Mouse (Mus musculus): ENCODE measurements at regions not wholly inside any gene's neighbourhood (a gene's known extent, or its start where the extent isn't known, plus 50 kb on each side); places are given as distances from the start of the nearest gene placed in this dataset.

- H3K4me1 ChIP-seq (ENCODE audit: insufficient read depth, low read length) = no peaks in the 10 kb centered on the region
- ATAC-seq (ENCODE audit: low FRiP score, low TSS enrichment) = no peak
- no peaks in the 10 kb centered on the region for H3K9me3 ChIP-seq (ENCODE audit: low read length)
- H3K27ac ChIP-seq (ENCODE audit: low read length) = no peak overlapping the region
- no peak overlapping the region for H3K4me3 ChIP-seq (ENCODE audit: low read length)
- H3K4me2 ChIP-seq (replicated peaks; ENCODE audit: low read depth, low read length) = no peak overlapping the region
- no peak overlapping the region for H3K9ac ChIP-seq (replicated peaks; ENCODE audit: low read length)
- no peaks in the 10 kb centered on the region for H3K36me3 ChIP-seq (ENCODE audit: insufficient read depth, low read length)
- H3K27me3 ChIP-seq (ENCODE audit: insufficient read depth, low read length) = no peaks in the 10 kb centered on the region
Observed at GRCm38 (mm10) chr9:116281654-116282053, 106.5 kb upstream of the Tgfbr2 start.

GRCm38 (mm10) chr9:116280146-116280545 is 105.0 kb upstream of the Tgfbr2 start:
- H3K4me3 ChIP-seq (ENCODE audit: low read length) = no peak overlapping the region
- H3K36me3 ChIP-seq (ENCODE audit: insufficient read depth, low read length) = no peaks in the 10 kb centered on the region
- no peaks in the 10 kb centered on the region for H3K4me1 ChIP-seq (ENCODE audit: insufficient read depth, low read length)
- no peak for ATAC-seq (ENCODE audit: low FRiP score, low TSS enrichment)
- H3K4me2 ChIP-seq (replicated peaks; ENCODE audit: low read depth, low read length) = no peak overlapping the region
- no peak overlapping the region for H3K27ac ChIP-seq (ENCODE audit: low read length)
- H3K9ac ChIP-seq (replicated peaks; ENCODE audit: low read length) = no peak overlapping the region
- no peaks in the 10 kb centered on the region for H3K9me3 ChIP-seq (ENCODE audit: low read length)
- H3K27me3 ChIP-seq (ENCODE audit: insufficient read depth, low read length) = no peaks in the 10 kb centered on the region
- WGBS = 89% methylated on average over 5 of the region's 5 CpGs

- Histone ChIP-seq H3K4me1 (ENCODE audit: insufficient read depth, low read length) (no peaks in the 10 kb centered on the region), H3K27ac (ENCODE audit: low read length) (no peak overlapping the region), H3K36me3 (ENCODE audit: insufficient read depth, low read length) (no peaks in the 10 kb centered on the region), H3K4me2 (replicated peaks; ENCODE audit: low read depth, low read length) (no peak overlapping the region), H3K4me3 (ENCODE audit: low read length) (no peak overlapping the region), H3K27me3 (ENCODE audit: insufficient read depth, low read length) (no peaks in the 10 kb centered on the region), H3K9ac (replicated peaks; ENCODE audit: low read length) (no peak overlapping the region), H3K9me3 (ENCODE audit: low read length) (no peaks in the 10 kb centered on the region)
- no peak for ATAC-seq (ENCODE audit: low FRiP score, low TSS enrichment)
- 87% methylated on average over 8 of the region's 8 CpGs for WGBS
Observed at GRCm38 (mm10) chr9:116278862-116279261, 103.7 kb upstream of the Tgfbr2 start.

- 82% methylated on average over 3 of the region's 3 CpGs for WGBS
- no peaks in the 10 kb centered on the region for H3K4me1 ChIP-seq (ENCODE audit: insufficient read depth, low read length)
Observed at GRCm38 (mm10) chr9:116277736-116278135, 102.6 kb upstream of the Tgfbr2 start.

GRCm38 (mm10) chr9:116276141-116276540 is 101.0 kb upstream of the Tgfbr2 start:
- no peak overlapping the region for H3K9ac ChIP-seq (replicated peaks; ENCODE audit: low read length)
- H3K4me3 ChIP-seq (ENCODE audit: low read length) = no peak overlapping the region
- H3K9me3 ChIP-seq (ENCODE audit: low read length) = no peaks in the 10 kb centered on the region
- H3K4me1 ChIP-seq (ENCODE audit: insufficient read depth, low read length) = no peaks in the 10 kb centered on the region
- no peak overlapping the region for H3K27ac ChIP-seq (ENCODE audit: low read length)
- 83% methylated on average over 2 of the region's 2 CpGs for WGBS
- H3K27me3 ChIP-seq (ENCODE audit: insufficient read depth, low read length) = no peaks in the 10 kb centered on the region
- no peak overlapping the region for H3K4me2 ChIP-seq (replicated peaks; ENCODE audit: low read depth, low read length)
- ATAC-seq (ENCODE audit: low FRiP score, low TSS enrichment) = no peak
- H3K36me3 ChIP-seq (ENCODE audit: insufficient read depth, low read length) = no peaks in the 10 kb centered on the region

More at GRCm38 (mm10) chr9:116277736-116278135, 102.6 kb upstream of the Tgfbr2 start:
- Histone ChIP-seq H3K27me3 (ENCODE audit: insufficient read depth, low read length) (no peaks in the 10 kb centered on the region), H3K27ac (ENCODE audit: low read length) (no peak overlapping the region), H3K9ac (replicated peaks; ENCODE audit: low read length) (no peak overlapping the region), H3K4me3 (ENCODE audit: low read length) (no peak overlapping the region), H3K9me3 (ENCODE audit: low read length) (no peaks in the 10 kb centered on the region), H3K36me3 (ENCODE audit: insufficient read depth, low read length) (no peaks in the 10 kb centered on the region), H3K4me2 (replicated peaks; ENCODE audit: low read depth, low read length) (no peak overlapping the region)
- no peak for ATAC-seq (ENCODE audit: low FRiP score, low TSS enrichment)

GRCm38 (mm10) chr9:116272446-116272845 is 97.3 kb upstream of the Tgfbr2 start:
- H3K27ac ChIP-seq (ENCODE audit: low read length) = no peak overlapping the region
- no peak overlapping the region for H3K4me3 ChIP-seq (ENCODE audit: low read length)
- H3K36me3 ChIP-seq (ENCODE audit: insufficient read depth, low read length) = no peaks in the 10 kb centered on the region
- H3K27me3 ChIP-seq (ENCODE audit: insufficient read depth, low read length) = no peaks in the 10 kb centered on the region
- no peak for ATAC-seq (ENCODE audit: low FRiP score, low TSS enrichment)
- H3K4me1 ChIP-seq (ENCODE audit: insufficient read depth, low read length) = no peaks in the 10 kb centered on the region
- no peak overlapping the region for H3K4me2 ChIP-seq (replicated peaks; ENCODE audit: low read depth, low read length)
- no peak overlapping the region for H3K9ac ChIP-seq (replicated peaks; ENCODE audit: low read length)
- WGBS = 92% methylated on average over 2 of the region's 2 CpGs
- H3K9me3 ChIP-seq (ENCODE audit: low read length) = no peaks in the 10 kb centered on the region

GRCm38 (mm10) chr9:116270417-116270828 is 95.3 kb upstream of the Tgfbr2 start:
- Histone ChIP-seq H3K9me3 (ENCODE audit: low read length) (no peaks in the 10 kb centered on the region), H3K27ac (ENCODE audit: low read length) (no peak overlapping the region), H3K4me2 (replicated peaks; ENCODE audit: low read depth, low read length) (no peak overlapping the region), H3K4me1 (ENCODE audit: insufficient read depth, low read length) (no peaks in the 10 kb centered on the region), H3K4me3 (ENCODE audit: low read length) (no peak overlapping the region), H3K36me3 (ENCODE audit: insufficient read depth, low read length) (no peaks in the 10 kb centered on the region), H3K9ac (replicated peaks; ENCODE audit: low read length) (no peak overlapping the region), H3K27me3 (ENCODE audit: insufficient read depth, low read length) (no peaks in the 10 kb centered on the region)
- WGBS = 60% methylated on average over 6 of the region's 6 CpGs
- ATAC-seq (ENCODE audit: low FRiP score, low TSS enrichment) = 0 out of 2 replicates have a peak, but pooled peaks have one; percentile 31

- WGBS = 84% methylated on average over 4 of the region's 4 CpGs
- no peaks in the 10 kb centered on the region for H3K9me3 ChIP-seq (ENCODE audit: low read length)
- H3K36me3 ChIP-seq (ENCODE audit: insufficient read depth, low read length) = no peaks in the 10 kb centered on the region
- H3K4me2 ChIP-seq (replicated peaks; ENCODE audit: low read depth, low read length) = no peak overlapping the region
- no peak overlapping the region for H3K27ac ChIP-seq (ENCODE audit: low read length)
- H3K9ac ChIP-seq (replicated peaks; ENCODE audit: low read length) = no peak overlapping the region
- no peak overlapping the region for H3K4me3 ChIP-seq (ENCODE audit: low read length)
- no peak for ATAC-seq (ENCODE audit: low FRiP score, low TSS enrichment)
- no peaks in the 10 kb centered on the region for H3K4me1 ChIP-seq (ENCODE audit: insufficient read depth, low read length)
- H3K27me3 ChIP-seq (ENCODE audit: insufficient read depth, low read length) = no peaks in the 10 kb centered on the region
Observed at GRCm38 (mm10) chr9:116267411-116267810, 92.3 kb upstream of the Tgfbr2 start.

GRCm38 (mm10) chr9:116263833-116264232 is 88.7 kb upstream of the Tgfbr2 start:
- H3K36me3 ChIP-seq (ENCODE audit: insufficient read depth, low read length) = no peaks in the 10 kb centered on the region
- no peaks in the 10 kb centered on the region for H3K4me1 ChIP-seq (ENCODE audit: insufficient read depth, low read length)
- H3K27me3 ChIP-seq (ENCODE audit: insufficient read depth, low read length) = no peaks in the 10 kb centered on the region
- H3K27ac ChIP-seq (ENCODE audit: low read length) = no peak overlapping the region
- no peak for ATAC-seq (ENCODE audit: low FRiP score, low TSS enrichment)
- 74% methylated on average over 7 of the region's 7 CpGs for WGBS
- H3K9ac ChIP-seq (replicated peaks; ENCODE audit: low read length) = no peak overlapping the region
- H3K4me2 ChIP-seq (replicated peaks; ENCODE audit: low read depth, low read length) = no peak overlapping the region
- H3K9me3 ChIP-seq (ENCODE audit: low read length) = no peaks in the 10 kb centered on the region
- no peak overlapping the region for H3K4me3 ChIP-seq (ENCODE audit: low read length)

- no peak overlapping the region for H3K4me2 ChIP-seq (replicated peaks; ENCODE audit: low read depth, low read length)
- WGBS = 87% methylated on average over 10 of the region's 10 CpGs
- H3K9me3 ChIP-seq (ENCODE audit: low read length) = no peaks in the 10 kb centered on the region
- ATAC-seq (ENCODE audit: low FRiP score, low TSS enrichment) = no peak
- H3K9ac ChIP-seq (replicated peaks; ENCODE audit: low read length) = no peak overlapping the region
- no peaks in the 10 kb centered on the region for H3K27me3 ChIP-seq (ENCODE audit: insufficient read depth, low read length)
- H3K36me3 ChIP-seq (ENCODE audit: insufficient read depth, low read length) = no peaks in the 10 kb centered on the region
- H3K4me1 ChIP-seq (ENCODE audit: insufficient read depth, low read length) = no peaks in the 10 kb centered on the region
- no peak overlapping the region for H3K27ac ChIP-seq (ENCODE audit: low read length)
- H3K4me3 ChIP-seq (ENCODE audit: low read length) = no peak overlapping the region
Observed at GRCm38 (mm10) chr9:116259569-116259968, 84.4 kb upstream of the Tgfbr2 start.

All from kidney, embryonic 16.5 days (tissue).